Mouse (Mus musculus): ENCODE data around the gene Olfr930. TPM values are rescaled to one million over a fixed set of nuclear protein-coding genes. Genes with fewer than 3 reads are reported as not detected.

Olfr930 gene
- polyA plus RNA-seq (2014; fragmentation: Illumina TruSeq; extraction: RNeasy Lipid Tissue Mini Kit (QIAGEN cat#74804)) = not detected

GRCm38 (mm10) chr9:38929509-38929908 lies at the start of gene Olfr930:
TSS of gene Olfr930 (plus strand) at chr9:38929809.

GRCm38 (mm10) chr9:38972013-38972412 lies 42.4 kb downstream of the Olfr930 start, which contains the start of gene Olfr933:
TSS of gene Olfr933 (plus strand) at chr9:38972313.

Other genes starting within 250 kb of the Olfr930 start
- not detected for gene Olfr919, start 226.1 kb upstream of the Olfr930 start, polyA plus RNA-seq (2014; fragmentation: Illumina TruSeq; extraction: RNeasy Lipid Tissue Mini Kit (QIAGEN cat#74804))
- gene Vwa5a, start 211.5 kb upstream of the Olfr930 start, polyA plus RNA-seq (2014; fragmentation: Illumina TruSeq; extraction: RNeasy Lipid Tissue Mini Kit (QIAGEN cat#74804)) = 116 TPM
- 0.80 TPM for gene Olfr920, start 177.5 kb upstream of the Olfr930 start, polyA plus RNA-seq (2014; fragmentation: Illumina TruSeq; extraction: RNeasy Lipid Tissue Mini Kit (QIAGEN cat#74804))
- not detected for gene Olfr921, start 156.7 kb upstream of the Olfr930 start, polyA plus RNA-seq (2014; fragmentation: Illumina TruSeq; extraction: RNeasy Lipid Tissue Mini Kit (QIAGEN cat#74804))
- not detected for gene Olfr922, start 115.2 kb upstream of the Olfr930 start, polyA plus RNA-seq (2014; fragmentation: Illumina TruSeq; extraction: RNeasy Lipid Tissue Mini Kit (QIAGEN cat#74804))
- not detected for gene Olfr923, start 103.3 kb upstream of the Olfr930 start, polyA plus RNA-seq (2014; fragmentation: Illumina TruSeq; extraction: RNeasy Lipid Tissue Mini Kit (QIAGEN cat#74804))
- gene Olfr924, start 85.4 kb upstream of the Olfr930 start, polyA plus RNA-seq (2014; fragmentation: Illumina TruSeq; extraction: RNeasy Lipid Tissue Mini Kit (QIAGEN cat#74804)) = not detected
- not detected for gene Olfr26, start 74.7 kb upstream of the Olfr930 start, polyA plus RNA-seq (2014; fragmentation: Illumina TruSeq; extraction: RNeasy Lipid Tissue Mini Kit (QIAGEN cat#74804))
- not detected for gene Olfr926, start 52.7 kb upstream of the Olfr930 start, polyA plus RNA-seq (2014; fragmentation: Illumina TruSeq; extraction: RNeasy Lipid Tissue Mini Kit (QIAGEN cat#74804))
- gene Olfr933, start 42.5 kb downstream of the Olfr930 start, polyA plus RNA-seq (2014; fragmentation: Illumina TruSeq; extraction: RNeasy Lipid Tissue Mini Kit (QIAGEN cat#74804)) = not detected
- not detected for gene Olfr934, start 58.5 kb downstream of the Olfr930 start, polyA plus RNA-seq (2014; fragmentation: Illumina TruSeq; extraction: RNeasy Lipid Tissue Mini Kit (QIAGEN cat#74804))
- gene Olfr935, start 69.9 kb downstream of the Olfr930 start, polyA plus RNA-seq (2014; fragmentation: Illumina TruSeq; extraction: RNeasy Lipid Tissue Mini Kit (QIAGEN cat#74804)) = not detected
- not detected for gene Olfr146, start 93.6 kb downstream of the Olfr930 start, polyA plus RNA-seq (2014; fragmentation: Illumina TruSeq; extraction: RNeasy Lipid Tissue Mini Kit (QIAGEN cat#74804))
- gene Olfr937, start 135.1 kb downstream of the Olfr930 start, polyA plus RNA-seq (2014; fragmentation: Illumina TruSeq; extraction: RNeasy Lipid Tissue Mini Kit (QIAGEN cat#74804)) = not detected
- gene Olfr938, start 149.1 kb downstream of the Olfr930 start, polyA plus RNA-seq (2014; fragmentation: Illumina TruSeq; extraction: RNeasy Lipid Tissue Mini Kit (QIAGEN cat#74804)) = not detected
- gene Olfr27, start 198.3 kb downstream of the Olfr930 start, polyA plus RNA-seq (2014; fragmentation: Illumina TruSeq; extraction: RNeasy Lipid Tissue Mini Kit (QIAGEN cat#74804)) = not detected
- not detected for gene Olfr943, start 236.5 kb downstream of the Olfr930 start, polyA plus RNA-seq (2014; fragmentation: Illumina TruSeq; extraction: RNeasy Lipid Tissue Mini Kit (QIAGEN cat#74804))

Data from ovary, adult 10 weeks (tissue).